Mouse (Mus musculus): ENCODE data around the gene Enox1. TPM values are rescaled to one million over a fixed set of nuclear protein-coding genes. Genes with fewer than 3 reads are reported as not detected.

Enox1 gene
- total RNA-seq, 4 experiments from 2014 or later = 3.1 to 6.7 (median 5.2) TPM

DNA sequence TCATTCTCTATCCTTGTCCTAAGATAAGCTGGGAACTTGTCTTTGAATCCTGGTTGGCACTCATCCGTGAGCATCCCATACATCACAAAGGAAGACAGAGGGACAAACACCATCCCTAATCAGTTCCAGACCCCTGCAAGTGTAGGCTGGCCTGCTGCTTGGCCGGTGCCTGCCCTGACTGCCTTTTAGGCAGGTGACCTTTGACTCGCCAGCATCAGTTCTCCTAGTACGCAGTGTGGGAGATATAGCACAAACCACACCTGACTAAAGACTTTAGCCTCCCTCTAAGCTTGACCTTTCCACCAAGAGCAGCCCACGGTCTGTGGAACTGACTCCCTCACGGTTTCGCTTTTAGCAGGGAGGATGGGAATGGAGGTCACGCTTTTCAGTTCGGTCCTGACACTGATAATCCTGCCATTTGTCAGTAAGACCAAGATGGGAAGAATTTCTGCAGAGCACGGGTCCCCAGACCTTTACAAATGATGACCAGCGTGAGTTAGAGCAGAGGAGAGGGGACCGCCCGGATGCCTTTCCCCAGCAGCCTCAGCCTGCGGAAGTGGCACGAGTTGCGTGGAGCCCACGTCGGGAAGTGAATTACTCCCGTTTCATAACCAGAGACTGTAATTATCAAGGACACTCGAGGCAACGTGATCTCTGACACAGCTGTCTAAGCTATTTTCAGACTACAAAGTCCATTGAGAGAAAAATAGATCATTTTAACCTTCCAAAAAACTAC is 550.1 kb downstream of the Enox1 start:
- peak; percentile 17 for DNase-seq

DNA sequence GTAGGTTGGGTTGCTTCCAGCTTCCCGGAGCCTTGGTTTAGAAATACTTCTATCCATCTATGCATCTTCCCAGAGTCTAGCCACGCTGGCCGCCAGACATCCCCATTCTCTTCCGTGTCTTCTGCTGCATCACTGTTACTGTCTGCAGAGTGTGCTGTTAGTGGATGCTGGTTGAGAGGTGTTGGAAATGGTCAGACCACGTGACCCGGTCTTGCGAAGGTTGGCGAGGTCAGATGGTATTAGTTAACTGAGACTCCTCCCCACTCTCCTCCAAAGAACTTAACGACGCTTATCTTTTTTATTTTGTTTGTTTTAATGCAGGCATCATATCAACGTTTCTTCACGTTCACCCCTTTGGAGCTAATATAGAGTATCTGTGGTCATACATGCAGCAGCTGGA is 550.7 kb downstream of the Enox1 start:
- no peak for DNase-seq

DNA sequence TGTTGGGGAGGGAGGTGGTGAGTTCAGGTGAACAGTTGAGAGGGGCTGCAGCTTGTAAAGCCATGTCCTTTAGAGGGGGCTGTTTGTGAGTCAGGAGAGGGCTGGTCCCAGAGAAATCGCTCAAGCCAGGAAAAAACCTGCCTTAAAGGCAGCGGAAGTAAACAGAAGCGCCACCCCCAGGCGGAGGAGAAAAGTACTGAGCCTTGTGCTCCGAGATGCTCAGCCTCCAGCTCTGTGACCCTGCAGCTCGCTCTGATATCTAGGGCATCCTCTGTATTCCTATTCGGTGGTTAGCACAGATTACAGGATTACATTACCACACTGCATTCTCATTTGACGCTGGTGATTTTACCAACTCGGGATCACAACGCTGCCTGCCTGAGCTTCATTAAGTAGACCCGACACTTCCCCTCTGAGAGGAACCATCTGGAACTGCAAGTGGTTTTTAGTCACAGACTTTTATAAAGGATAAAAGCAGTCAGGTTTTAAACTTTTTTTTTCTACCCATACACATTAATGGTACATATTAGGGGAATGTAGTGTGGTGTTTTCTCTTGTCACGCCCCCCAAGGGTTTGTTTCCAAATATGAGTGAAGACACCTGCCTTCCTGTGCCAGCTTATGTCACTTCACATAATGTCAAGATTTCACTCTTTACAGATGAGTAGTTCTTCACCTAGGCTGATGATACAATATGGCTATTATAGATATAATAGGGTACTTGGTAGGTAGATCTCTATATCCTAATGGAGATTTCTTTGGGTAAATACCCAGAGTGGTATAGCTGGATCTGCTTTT is 552.0 kb downstream of the Enox1 start:
- DNase-seq = no peak

DNA sequence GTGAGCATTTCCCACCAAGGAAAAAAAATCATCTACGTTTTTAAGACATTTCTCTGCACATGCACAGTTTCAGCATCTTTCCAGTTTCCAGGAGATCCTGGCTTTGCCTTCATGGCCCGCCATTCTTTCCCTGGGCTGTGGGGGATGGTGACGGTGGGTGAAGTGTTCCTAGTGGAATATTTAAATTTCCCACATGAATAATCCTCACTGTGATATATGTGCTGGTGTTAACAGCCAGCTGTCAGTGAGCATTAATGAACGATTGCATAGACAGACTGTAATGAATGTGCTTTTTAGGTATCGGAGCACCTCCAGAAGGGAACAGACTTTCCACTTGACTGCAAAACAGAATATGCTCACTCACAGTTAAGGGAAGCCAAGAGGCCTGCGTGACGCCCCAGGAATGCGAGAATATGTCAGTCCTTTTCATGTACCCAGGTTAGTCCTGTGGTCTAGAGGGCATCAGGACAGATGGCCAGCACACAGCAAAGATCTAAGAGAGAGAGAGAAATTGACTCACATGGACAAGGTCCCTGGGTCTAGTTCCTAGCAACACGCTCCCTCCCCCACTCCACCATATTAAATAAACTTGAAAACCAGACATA is 558.5 kb downstream of the Enox1 start:
- no peak for DNase-seq

DNA sequence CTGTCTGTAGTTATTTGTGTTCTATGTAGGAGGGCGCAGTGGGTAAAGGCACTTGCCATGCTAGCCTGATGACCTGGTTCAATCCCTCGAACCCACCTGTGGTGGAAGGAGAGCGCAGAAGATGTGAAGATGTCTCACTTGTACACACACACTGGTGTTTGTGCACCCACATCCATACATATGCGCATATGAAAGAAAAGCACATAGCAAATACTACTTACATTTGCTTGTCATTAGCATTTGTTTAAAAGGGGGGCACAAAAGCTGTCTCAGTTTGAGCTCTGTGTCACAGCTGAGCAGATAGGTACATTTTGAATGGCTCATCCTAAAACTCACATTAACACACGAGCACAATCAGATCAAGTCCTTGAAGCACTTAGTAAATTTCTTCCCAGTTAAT is 560.4 kb downstream of the Enox1 start:
- no peak for DNase-seq

DNA sequence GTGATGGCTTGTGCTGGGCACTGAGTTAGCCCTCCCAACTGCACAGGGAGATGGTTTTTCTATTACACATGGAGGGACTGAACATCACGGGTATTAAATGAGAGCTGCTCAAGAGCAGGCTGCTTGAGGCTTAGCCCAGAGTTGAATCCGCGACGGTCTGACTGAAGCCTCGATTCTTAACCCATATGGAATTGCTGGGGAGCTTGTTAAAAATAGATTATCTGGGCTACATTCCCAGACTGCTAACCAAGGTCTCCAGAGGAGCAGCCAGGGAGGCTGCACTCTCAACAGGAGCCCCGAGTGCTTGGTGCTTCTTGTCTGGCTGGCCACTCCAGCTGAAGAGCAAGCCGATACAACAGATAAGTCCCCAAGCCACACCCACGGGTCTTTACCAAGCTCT is 562.3 kb downstream of the Enox1 start:
- no peak for DNase-seq

DNA sequence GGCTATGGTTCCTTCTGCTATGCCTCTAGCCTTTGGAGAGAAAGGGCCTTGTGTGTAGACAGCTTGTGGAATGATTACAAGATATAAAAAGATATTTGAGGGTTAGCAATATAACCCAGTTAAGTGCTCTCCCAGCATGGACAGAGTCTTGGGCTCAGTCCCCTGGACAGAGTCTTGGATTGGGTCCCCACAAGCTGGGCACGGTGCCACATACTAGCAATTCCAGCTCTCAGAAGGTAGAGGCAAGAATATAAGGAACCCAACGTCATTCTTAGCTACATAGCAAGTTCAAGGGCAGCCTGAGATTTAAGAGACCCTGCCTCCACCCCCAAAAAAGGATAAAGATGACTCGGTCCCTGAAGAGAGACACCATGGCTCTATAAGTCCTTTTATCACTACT is 581.5 kb downstream of the Enox1 start:
- peak; percentile 15 for DNase-seq

DNA sequence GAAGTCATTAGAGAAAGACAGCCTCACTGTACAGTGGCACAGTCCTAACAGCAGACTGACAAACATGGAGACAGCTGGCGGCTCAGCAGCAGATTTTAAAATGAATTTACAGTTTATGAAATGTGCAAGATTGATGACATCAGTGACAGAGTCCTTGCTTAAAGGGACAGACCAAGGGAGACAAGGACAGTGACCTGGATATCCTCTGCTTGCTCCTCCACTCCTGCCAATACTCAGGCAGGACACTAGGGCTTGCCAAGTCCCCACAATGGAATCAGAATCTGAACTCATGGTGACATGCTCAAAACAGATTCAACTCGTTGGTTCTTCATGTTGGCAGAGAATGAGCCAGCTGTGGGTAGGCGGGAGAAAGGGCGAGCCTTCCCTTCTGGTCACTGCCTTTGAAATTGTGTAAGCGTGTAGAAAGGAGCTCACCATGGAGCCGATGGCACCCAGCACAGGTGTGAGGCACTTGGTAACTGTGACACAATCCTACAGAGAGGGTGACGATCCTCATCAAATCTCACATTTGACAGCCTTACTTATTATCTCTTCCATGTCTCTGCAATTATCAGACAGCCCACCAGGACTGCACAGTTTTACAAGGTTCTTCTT is 582.3 kb downstream of the Enox1 start:
- DNase-seq = peak; percentile 49

DNA sequence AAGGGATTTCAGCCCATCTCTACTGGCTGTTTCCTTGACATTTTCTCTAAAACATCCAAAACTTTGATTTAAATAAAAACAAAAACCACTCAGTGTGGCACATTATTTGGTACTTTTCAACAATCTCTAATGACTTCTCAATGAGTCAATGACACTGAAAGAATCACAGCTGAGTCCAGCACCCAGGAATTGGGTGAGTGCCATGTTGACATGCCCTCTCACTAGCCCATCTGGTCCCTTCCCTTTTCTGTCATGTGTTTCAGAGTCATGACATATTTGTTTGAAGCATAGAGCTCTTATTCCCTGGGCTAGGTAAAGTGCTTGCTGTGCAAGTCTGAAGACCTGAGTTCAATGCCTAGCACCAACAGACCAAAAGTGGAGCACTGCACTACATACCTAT is 582.8 kb downstream of the Enox1 start:
- no peak for DNase-seq

DNA sequence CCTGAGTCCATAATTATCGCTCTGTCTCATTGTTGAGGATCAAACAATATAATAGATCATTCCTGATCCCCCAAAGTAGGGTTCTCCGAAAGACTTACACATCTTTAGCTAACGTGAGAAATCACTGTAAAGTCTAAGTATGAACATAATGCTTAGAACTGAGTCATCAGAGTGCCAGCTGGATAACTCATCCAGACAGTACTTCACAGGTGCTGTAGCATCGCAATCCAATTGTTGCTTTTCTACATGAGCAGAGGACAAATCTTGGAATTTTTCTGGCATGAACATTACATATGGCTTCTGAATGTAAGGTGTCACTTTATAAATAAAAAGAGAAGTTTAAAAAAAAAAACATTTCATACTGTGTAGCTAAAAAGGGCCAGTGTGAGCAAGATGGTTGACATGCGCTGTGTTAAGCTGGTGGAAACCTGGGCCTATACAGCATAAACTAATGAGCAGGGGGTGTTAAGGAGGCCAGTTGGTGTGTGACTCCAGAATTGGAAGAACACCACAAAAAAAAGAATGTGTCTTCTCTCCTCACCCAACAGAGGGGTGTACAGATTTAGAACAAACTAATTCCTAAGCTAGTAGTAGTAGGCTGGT is 588.2 kb downstream of the Enox1 start:
- no peak for DNase-seq

DNA sequence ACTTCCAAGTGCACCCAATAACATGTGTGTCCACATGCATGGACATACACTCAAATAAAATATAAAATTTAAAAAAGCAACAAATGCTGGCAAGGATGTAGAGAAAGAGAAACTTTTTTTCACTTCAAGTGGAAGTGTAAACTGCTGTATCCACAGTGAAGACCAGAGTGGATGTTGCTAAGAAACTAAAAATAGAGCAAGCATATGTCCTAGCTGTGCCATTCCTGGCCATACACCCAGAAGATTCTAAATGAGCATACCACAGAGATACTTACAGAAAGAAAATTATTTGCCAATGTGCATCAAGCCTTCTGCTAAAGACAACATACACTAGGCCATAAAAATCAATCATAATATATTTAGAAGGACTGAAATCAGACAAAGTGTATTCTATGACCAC is 592.4 kb downstream of the Enox1 start:
- no peak for DNase-seq

Other genes with a start within 250 kb of the Enox1 start
- gene Ccdc122, start 120.0 kb upstream of the Enox1 start, total RNA-seq (2022) = 10 to 100 TPM in 1 of 4 experiments, 1 to 10 TPM in 3; 6.4 to 10.5 (median 8.4) TPM
- gene Lacc1, start 119.9 kb upstream of the Enox1 start, total RNA-seq (2022) = 10 to 100 TPM in 2 of 4 experiments, 1 to 10 TPM in 2; 7.3 to 16.5 (median 12.1) TPM